Mouse (Mus musculus) G1E (cell line): ENCODE measurements at regions not wholly inside any gene's neighbourhood (a gene's known extent, or its start where the extent isn't known, plus 50 kb on each side); places are given as distances from the start of the nearest gene placed in this dataset.

Experiments used
- ATAC-seq: 2 replicates; pipeline ENCODE4 v1.8.0; 2016; ENCODE audit warnings: mild to moderate bottlenecking; ENCODE audit not compliant: insufficient number of reproducible peaks, poor library complexity, low FRiP score, severe bottlenecking; ENCODE audit errors: extremely low read depth
- DNase-seq: peaks from one replicate; pipeline ENCODE4 v3.0.0; 2012; ENCODE audit warnings: low spot score
- H3K27me3 ChIP-seq: 2 replicates; pipeline ENCODE4 v1.6.1; 2012; ENCODE audit warnings: mild to moderate bottlenecking, low read length, inconsistent platforms; ENCODE audit not compliant: insufficient read depth
- H3K36me3 ChIP-seq: replicated peaks from 2 replicates; pipeline ENCODE3; 2012; ENCODE audit warnings: mild to moderate bottlenecking, inconsistent platforms
- H3K4me1 ChIP-seq: 2 replicates; pipeline ENCODE4 v1.6.1; 2012; ENCODE audit warnings: low read depth, low read length, inconsistent platforms, mixed read lengths; ENCODE audit not compliant: insufficient read depth
- H3K4me3 ChIP-seq: 2 replicates; pipeline ENCODE4 v1.5.1; 2012; ENCODE audit warnings: low read depth, mild to moderate bottlenecking, inconsistent platforms, low read length, moderate library complexity, mixed read lengths
- H3K9me3 ChIP-seq: replicated peaks from 2 replicates; pipeline ENCODE4 v1.6.1; 2012; ENCODE audit warnings: inconsistent platforms
- CTCF ChIP-seq: IDR thresholded peaks from 2 replicates; pipeline ENCODE4 v1.5.1; 2012; ENCODE audit warnings: low read depth, low read length, inconsistent platforms, mixed read lengths
- GATA1 ChIP-seq: IDR thresholded peaks from 2 replicates; pipeline ENCODE4 v1.6.1; 2012; ENCODE audit warnings: borderline replicate concordance, low read length, inconsistent platforms, mixed read lengths
- GATA2 ChIP-seq: IDR thresholded peaks from 2 replicates; pipeline ENCODE4 v1.6.1; 2012; ENCODE audit warnings: low read depth, low read length, inconsistent platforms, borderline replicate concordance
- POLR2AphosphoS5 ChIP-seq: IDR thresholded peaks from 2 replicates; pipeline ENCODE4 v1.6.1; 2012; ENCODE audit warnings: low read depth, low read length, inconsistent platforms; ENCODE audit not compliant: insufficient replicate concordance
- TAL1 ChIP-seq: conservative IDR thresholded peaks from 2 replicates; pipeline ENCODE4 v1.6.1; 2012; ENCODE audit warnings: low read depth, low read length, inconsistent platforms, mixed read lengths

- Histone ChIP-seq H3K4me3 (no peak overlapping the region), H3K4me1 (no peaks in the 10 kb centered on the region), H3K9me3 (peaks cover 32% of the 10 kb centered on the region), H3K27me3 (no peaks in the 10 kb centered on the region), H3K36me3 (no peaks in the 10 kb centered on the region)
- TF ChIP-seq GATA1 (no peak), POLR2AphosphoS5 (no peak), TAL1 (no peak), GATA2 (no peak), CTCF (no peak)
- DNase-seq: no peak
- no peak for ATAC-seq
Observed at GRCm38 (mm10) chr14:76810041-76810440, 226.5 kb upstream of the Ccdc122 start.

- Histone ChIP-seq H3K4me3 (no peak overlapping the region), H3K4me1 (no peaks in the 10 kb centered on the region), H3K9me3 (peaks cover 32% of the 10 kb centered on the region), H3K27me3 (no peaks in the 10 kb centered on the region), H3K36me3 (no peaks in the 10 kb centered on the region)
- ATAC-seq: no peak
- no peak for TF ChIP-seq GATA2
- TF ChIP-seq CTCF: no peak
- TF ChIP-seq POLR2AphosphoS5: no peak
- no peak for DNase-seq
Observed at GRCm38 (mm10) chr14:76809411-76809810, 227.2 kb upstream of the Ccdc122 start.

GRCm38 (mm10) chr14:76805151-76805785, 231.3 kb upstream of the Ccdc122 start:
- Histone ChIP-seq H3K36me3 (no peaks in the 10 kb centered on the region), H3K9me3 (peaks cover 22% of the 10 kb centered on the region), H3K27me3 (no peaks in the 10 kb centered on the region), H3K4me3 (no peak overlapping the region), H3K4me1 (no peaks in the 10 kb centered on the region)
- ATAC-seq (no peak), DNase-seq (no peak)
- TF ChIP-seq CTCF: no peak
- no peak for TF ChIP-seq POLR2AphosphoS5
- TF ChIP-seq GATA1: no peak
- no peak for TF ChIP-seq GATA2
- TF ChIP-seq TAL1: no peak

GRCm38 (mm10) chr14:76804447-76805150, 232.0 kb upstream of the Ccdc122 start:
- no peak for DNase-seq
- H3K27me3 ChIP-seq: no peaks in the 10 kb centered on the region
- H3K9me3 ChIP-seq: peaks cover 20% of the 10 kb centered on the region
- ATAC-seq: no peak
- no peak overlapping the region for H3K4me3 ChIP-seq
- no peaks in the 10 kb centered on the region for H3K4me1 ChIP-seq
- H3K36me3 ChIP-seq: no peaks in the 10 kb centered on the region
- TF ChIP-seq TAL1: no peak
- TF ChIP-seq GATA2: no peak

- no peaks in the 10 kb centered on the region for H3K36me3 ChIP-seq
- DNase-seq (no peak), ATAC-seq (no peak)
- no peak overlapping the region for H3K4me3 ChIP-seq
- peaks cover 10% of the 10 kb centered on the region for H3K9me3 ChIP-seq
- H3K27me3 ChIP-seq: no peaks in the 10 kb centered on the region
- TF ChIP-seq TAL1 (no peak), CTCF (no peak), GATA2 (no peak), GATA1 (no peak), POLR2AphosphoS5 (no peak)
- no peaks in the 10 kb centered on the region for H3K4me1 ChIP-seq
Observed at GRCm38 (mm10) chr14:76800181-76800580, 236.4 kb upstream of the Ccdc122 start.

GRCm38 (mm10) chr14:76799741-76800140, 236.8 kb upstream of the Ccdc122 start:
- H3K4me1 ChIP-seq: no peaks in the 10 kb centered on the region
- no peaks in the 10 kb centered on the region for H3K36me3 ChIP-seq
- H3K4me3 ChIP-seq: no peak overlapping the region
- no peaks in the 10 kb centered on the region for H3K27me3 ChIP-seq
- ATAC-seq (no peak), DNase-seq (no peak)
- no peak for TF ChIP-seq POLR2AphosphoS5
- TF ChIP-seq GATA2: no peak
- no peak for TF ChIP-seq TAL1
- no peak for TF ChIP-seq CTCF
- no peak for TF ChIP-seq GATA1
- peaks cover 13% of the 10 kb centered on the region for H3K9me3 ChIP-seq
